Mouse (Mus musculus) hindbrain, embryonic 14.5 days (tissue): ENCODE data around the gene Atp6v1b1. TPM values are rescaled to one million over a fixed set of nuclear protein-coding genes. Genes with fewer than 3 reads are reported as not detected.
"Not testable (repeated sequence)": the region's sequence is repeated elsewhere in the genome, so short reads cannot be mapped to it uniquely, and the experiment has no call there.

Experiments used
- ATAC-seq: fragments of 200-750 bp; cut with Nextera tagmentation; 2 replicates; pipeline ENCODE4 v1.8.0; 2017; ENCODE audit warnings: moderate number of reproducible peaks, mild to moderate bottlenecking, moderate TSS enrichment, moderate library complexity; ENCODE audit not compliant: low FRiP score
- DNase-seq: peaks from one replicate; pipeline ENCODE4 v3.0.0-alpha.2; 2015; ENCODE audit warnings: low spot score
- H3K27ac ChIP-seq: fragments of 300-500 bp; sonication (generic); 2 replicates; pipeline ENCODE4 v1.5.1; 2014; ENCODE audit warnings: mild to moderate bottlenecking, moderate library complexity
- H3K27me3 ChIP-seq: fragments of 300-500 bp; sonication (generic); 2 replicates; pipeline ENCODE4 v1.6.1; 2014; ENCODE audit warnings: mild to moderate bottlenecking, low read length, mixed read lengths; ENCODE audit not compliant: control insufficient read depth, insufficient read depth
- H3K36me3 ChIP-seq: fragments of 300-500 bp; sonication (generic); replicated peaks from 2 replicates; pipeline ENCODE4 v1.6.1; 2014; ENCODE audit not compliant: control insufficient read depth, insufficient read depth
- H3K4me1 ChIP-seq: fragments of 300-500 bp; sonication (generic); replicated peaks from 2 replicates; pipeline ENCODE4 v1.6.1; 2014; ENCODE audit warnings: antibody characterized with exemption, low read length, mixed read lengths; ENCODE audit not compliant: control insufficient read depth, insufficient read depth
- H3K4me2 ChIP-seq: fragments of 300-500 bp; sonication (generic); replicated peaks from 2 replicates; pipeline ENCODE4 v1.6.1; 2014; ENCODE audit warnings: mild to moderate bottlenecking, moderate library complexity
- H3K4me3 ChIP-seq: fragments of 300-500 bp; sonication (generic); replicated peaks from 2 replicates; pipeline ENCODE4 v1.5.1; 2014; ENCODE audit warnings: mild to moderate bottlenecking, low read length
- H3K9ac ChIP-seq: fragments of 300-500 bp; sonication (generic); 2 replicates; pipeline ENCODE4 v1.6.1; 2014
- H3K9me3 ChIP-seq: fragments of 300-500 bp; sonication (generic); 2 replicates; pipeline ENCODE4 v1.6.1; 2016; ENCODE audit warnings: low read length; ENCODE audit not compliant: control insufficient read depth
- WGBS: fragments of 180-500 bp; shearing (Covaris S2); extraction: QIAGEN DNeasy Blood & Tissue Kit; methylation state at CpG from one replicate; pipeline ENCODE4 v1.1.7; 2014; 5-methylcytosine and 5-hydroxymethylcytosine counted together
- polyA plus RNA-seq: library from polyadenylated mRNA; unstranded; fragments of >200 nt; fragmentation: Nextera tagmentation; extraction: Ambion mirVana; gene quantifications from 2 replicates; pipeline ENCODE4 v1.2.1, GENCODE M21; 2014

Gene Atp6v1b1
- polyA plus RNA-seq, 1 experiment from 2014 or later, result not detected

- Histone ChIP-seq H3K27ac (no peak overlapping the region), H3K4me1 (no peaks in the 10 kb centered on the region), H3K9ac (no peak overlapping the region), H3K4me2 (no peak overlapping the region), H3K36me3 (no peaks in the 10 kb centered on the region), H3K9me3 (no peaks in the 10 kb centered on the region), H3K4me3 (no peak overlapping the region), H3K27me3 (no peaks in the 10 kb centered on the region)
- ATAC-seq (no peak), DNase-seq (no peak)
- WGBS, result 35% methylated on average over 7 of the region's 7 CpGs
These were observed 45.8 kb downstream of the Atp6v1b1 start for GRCm38 (mm10) chr6:83788554-83788953.

- H3K27me3 ChIP-seq, H3K4me2 ChIP-seq, H3K4me1 ChIP-seq, ATAC-seq, H3K36me3 ChIP-seq, H3K9ac ChIP-seq, DNase-seq, H3K27ac ChIP-seq, H3K9me3 ChIP-seq, H3K4me3 ChIP-seq: not testable (repeated sequence)
- WGBS, result 76% methylated on average over 5 of the region's 5 CpGs
These were observed 47.7 kb downstream of the Atp6v1b1 start for GRCm38 (mm10) chr6:83790533-83790932.

- ATAC-seq, result no peak
- H3K4me1 ChIP-seq, result peaks cover 8% of the 10 kb centered on the region
- WGBS, result 73% methylated on average over 4 of the region's 4 CpGs
These were observed 48.6 kb downstream of the Atp6v1b1 start for GRCm38 (mm10) chr6:83791251-83791890.

GRCm38 (mm10) chr6:83794760-83795296 is 52.0 kb downstream of the Atp6v1b1 start, which contains the start of gene Nagk:
Nagk (plus strand) TSS chr6:83794982.
- peak within 1 kb of the TSS; percentile 92 for H3K9ac ChIP-seq
- H3K4me3 ChIP-seq, result peak within 1 kb of the TSS; percentile 80
- H3K9me3 ChIP-seq, result no peaks in the 10 kb centered on the region
- WGBS, result under 1% methylated on average over 43 of the region's 43 CpGs
- ATAC-seq (peak; percentile 96), DNase-seq (peak; percentile 94)
- H3K27me3 ChIP-seq, result no peaks in the 10 kb centered on the region
- peaks cover 17% of the 10 kb centered on the region for H3K36me3 ChIP-seq
- peak within 1 kb of the TSS; percentile 97 for H3K27ac ChIP-seq
- peaks cover 15% of the 10 kb centered on the region for H3K4me1 ChIP-seq
- H3K4me2 ChIP-seq, result peak within 1 kb of the TSS; percentile 82

More at GRCm38 (mm10) chr6:83791251-83791890, 48.6 kb downstream of the Atp6v1b1 start:
- Histone ChIP-seq H3K36me3 (no peaks in the 10 kb centered on the region), H3K4me3 (no peak overlapping the region), H3K27me3 (no peaks in the 10 kb centered on the region), H3K27ac (no peak overlapping the region), H3K4me2 (no peak overlapping the region), H3K9ac (no peak overlapping the region), H3K9me3 (no peaks in the 10 kb centered on the region)
- DNase-seq, result no peak

GRCm38 (mm10) chr6:83795492-83795900 is 52.7 kb downstream of the Atp6v1b1 start:
- no peak; the same call in 1 of the 2 replicates for ATAC-seq
- peak overlapping the region; percentile 80 for H3K4me3 ChIP-seq
- WGBS, result 12% methylated on average over 13 of the region's 13 CpGs

GRCm38 (mm10) chr6:83796686-83797085 is 53.9 kb downstream of the Atp6v1b1 start:
- no peak for ATAC-seq
- no peak overlapping the region for H3K4me3 ChIP-seq
- peaks cover 34% of the 10 kb centered on the region for H3K36me3 ChIP-seq
- H3K9ac ChIP-seq, result no peak overlapping the region
- no peak for DNase-seq
- 60% methylated on average over 3 of the region's 3 CpGs for WGBS
- no peak overlapping the region for H3K27ac ChIP-seq
- H3K9me3 ChIP-seq, result no peaks in the 10 kb centered on the region
- no peak overlapping the region for H3K4me2 ChIP-seq
- no peaks in the 10 kb centered on the region for H3K27me3 ChIP-seq
- peaks cover 15% of the 10 kb centered on the region for H3K4me1 ChIP-seq

More at GRCm38 (mm10) chr6:83795492-83795900, 52.7 kb downstream of the Atp6v1b1 start:
- Histone ChIP-seq H3K36me3 (peaks cover 23% of the 10 kb centered on the region), H3K9ac (peak overlapping the region; percentile 92), H3K27ac (peak overlapping the region; percentile 97), H3K4me1 (peaks cover 15% of the 10 kb centered on the region), H3K9me3 (no peaks in the 10 kb centered on the region), H3K4me2 (peak overlapping the region; percentile 82), H3K27me3 (no peaks in the 10 kb centered on the region)
- peak; percentile 56 for DNase-seq

- no peaks in the 10 kb centered on the region for H3K27me3 ChIP-seq
- H3K4me1 ChIP-seq, result 0 out of 2 replicates have a peak, but pooled peaks cover 1% of the 10 kb centered on the region
- ATAC-seq (no peak), DNase-seq (no peak)
- H3K36me3 ChIP-seq, result peaks cover 59% of the 10 kb centered on the region
- no peak overlapping the region for H3K4me2 ChIP-seq
- no peak overlapping the region for H3K4me3 ChIP-seq
- H3K9ac ChIP-seq, result no peak overlapping the region
- no peaks in the 10 kb centered on the region for H3K9me3 ChIP-seq
- H3K27ac ChIP-seq, result no peak overlapping the region
- 93% methylated on average over 5 of the region's 5 CpGs for WGBS
These were observed 59.2 kb downstream of the Atp6v1b1 start for GRCm38 (mm10) chr6:83802033-83802432.

GRCm38 (mm10) chr6:83802846-83803245 is 60.1 kb downstream of the Atp6v1b1 start:
- H3K4me2 ChIP-seq, result no peak overlapping the region
- no peaks in the 10 kb centered on the region for H3K4me1 ChIP-seq
- H3K27me3 ChIP-seq, result no peaks in the 10 kb centered on the region
- WGBS, result 87% methylated on average over 3 of the region's 3 CpGs
- H3K27ac ChIP-seq, result no peak overlapping the region
- DNase-seq (no peak), ATAC-seq (no peak)
- no peak overlapping the region for H3K4me3 ChIP-seq
- H3K9me3 ChIP-seq, result no peaks in the 10 kb centered on the region
- no peak overlapping the region for H3K9ac ChIP-seq
- peaks cover 63% of the 10 kb centered on the region for H3K36me3 ChIP-seq
